Mouse (Mus musculus): Measurements from ENCODE around the gene Bnip1.

DNA sequence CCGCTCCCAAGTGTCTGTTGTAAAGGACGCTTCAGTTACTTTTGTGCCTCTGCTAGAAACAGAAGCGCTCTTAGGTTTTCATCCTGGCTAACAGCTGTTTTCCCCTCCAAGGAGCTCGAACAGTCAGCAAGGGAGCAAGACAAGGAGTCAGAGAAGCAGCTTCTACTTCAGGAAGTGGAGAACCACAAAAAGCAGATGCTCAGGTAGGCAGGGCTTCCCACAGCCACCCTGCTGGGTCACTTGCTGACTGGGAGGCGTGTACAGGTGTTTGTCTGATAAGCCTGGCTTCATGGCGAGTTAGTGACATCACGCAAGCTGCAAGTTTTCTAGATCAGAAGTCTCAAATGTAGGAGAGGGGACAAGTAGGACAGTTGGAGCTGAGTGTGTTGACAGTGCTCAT is 5.7 kb downstream of the Bnip1 start:
- TF ChIP-seq POLR2A (IDR thresholded peaks at IDR 0.05; ENCODE audit: low read depth, low read length) (no peak), EP300 (IDR thresholded peaks at IDR 0.05; ENCODE audit: low read length) (no peak), CHD1 (IDR thresholded peaks at IDR 0.05; ENCODE audit: low read depth, low read length) (no peak), SIN3A (IDR thresholded peaks at IDR 0.05; ENCODE audit: low read length) (no peak), E2F4 (IDR thresholded peaks at IDR 0.05; ENCODE audit: insufficient replicate concordance, low read depth, low read length) (no peak), USF1 (IDR thresholded peaks at IDR 0.05; ENCODE audit: low read depth, low read length) (no peak), MAFK (IDR thresholded peaks at IDR 0.05; ENCODE audit: insufficient replicate concordance, low read length) (no peak), CTCF (conservative IDR thresholded peaks at IDR 0.05 in 1 of 2, IDR thresholded peaks at IDR 0.05 in 1 of 2; ENCODE audit: low read depth in 2 of 2, low read length in 2 of 2) (no peak), HCFC1 (IDR thresholded peaks at IDR 0.05; ENCODE audit: low read depth, low read length) (no peak), CHD2 (IDR thresholded peaks at IDR 0.05; ENCODE audit: low read length) (no peak), UBTF (IDR thresholded peaks at IDR 0.05; ENCODE audit: low read depth, low read length) (no peak), USF2 (conservative IDR thresholded peaks at IDR 0.05; ENCODE audit: low read depth, low read length) (no peak)

Data from CH12.LX (cell line).